In genomic region chr14:93794530-93794929, GRCm38 (mm10) we compare ENCODE assay signal across 18 mouse cellular contexts.
DNase-seq lines count a peak whose midpoint lies in the region; ATAC-seq lines count a peak whose summit lies in the region.
"Had no signal": no experiment of that assay in that cellular context is flagged by ENCODE, and none has a peak within 500 bp of the region (broad histone marks: within the 10 kb centered on the region; RNA-seq: fewer than 3 reads in every experiment).

No protein-coding gene starts in this region.

- H3K4me2 ChIP-seq in heart, embryonic 12.5 days, result no peak overlapping the region
- H3K4me2 ChIP-seq: embryonic facial prominence, embryonic 15.5 days; hindbrain, embryonic 15.5 days had no signal

- no peak overlapping the region for H3K4me3 ChIP-seq in heart, embryonic 12.5 days
- H3K4me3 ChIP-seq: embryonic facial prominence, embryonic 15.5 days; heart, embryonic 10.5 days; hindbrain, embryonic 15.5 days; limb, embryonic 10.5 days had no signal

- no peak overlapping the region for H3K27ac ChIP-seq in heart, embryonic 12.5 days (ENCODE audit: poor library complexity, severe bottlenecking)
- H3K27ac ChIP-seq: embryonic facial prominence, embryonic 15.5 days; heart, embryonic 10.5 days; hindbrain, embryonic 15.5 days; kidney, postnatal 0 days; limb, embryonic 10.5 days had no signal

- no peaks in the 10 kb centered on the region for H3K9me3 ChIP-seq in heart, embryonic 12.5 days (replicated peaks)
- H3K9me3 ChIP-seq: embryonic facial prominence, embryonic 15.5 days; heart, embryonic 10.5 days; hindbrain, embryonic 15.5 days; limb, embryonic 10.5 days had no signal

- H3K4me1 ChIP-seq in heart, embryonic 12.5 days (replicated peaks), result no peaks in the 10 kb centered on the region
- H3K4me1 ChIP-seq: embryonic facial prominence, embryonic 15.5 days; heart, embryonic 10.5 days; hindbrain, embryonic 15.5 days; limb, embryonic 10.5 days had no signal

- no peak overlapping the region for H3K9ac ChIP-seq in heart, embryonic 12.5 days
- H3K9ac ChIP-seq: embryonic facial prominence, embryonic 15.5 days; hindbrain, embryonic 15.5 days had no signal

- peak; percentile 7 for DNase-seq in heart, adult 8-10 months (ENCODE audit: low spot score)
- DNase-seq in cerebellum, adult 11-12 months, result peak; percentile 58
- peak; percentile 69 for DNase-seq in cerebellum, adult 9-10 months
- peak; percentile 63 for DNase-seq in layer of hippocampus, adult 9-11 months
- DNase-seq in adrenal gland, postnatal 10 days, result no peak
- no peak for DNase-seq in spleen, postnatal 10 days (ENCODE audit: low spot score in 2 of 2)
- DNase-seq: adrenal gland, adult 8-10 months; gastrocnemius, postnatal 25 days; kidney, adult 2 months; liver; lung, postnatal 4 days; midbrain, embryonic 14.5 days had no signal

- no peak for ATAC-seq in heart, embryonic 12.5 days (ENCODE audit: insufficient number of reproducible peaks, low FRiP score)

- WGBS in heart, embryonic 12.5 days, result 85% methylated on average over 3 of the region's 3 CpGs

- no peaks in the 10 kb centered on the region for H3K27me3 ChIP-seq in heart, embryonic 12.5 days (replicated peaks)
- H3K27me3 ChIP-seq: embryonic facial prominence, embryonic 15.5 days; hindbrain, embryonic 15.5 days had no signal

- H3K36me3 ChIP-seq in heart, embryonic 12.5 days, result no peaks in the 10 kb centered on the region
- H3K36me3 ChIP-seq: embryonic facial prominence, embryonic 15.5 days; heart, embryonic 10.5 days; hindbrain, embryonic 15.5 days; limb, embryonic 10.5 days had no signal

Comparison
In these comparisons a context has a peak if more than half of its experiments do, and no peak if none do; other contexts are left out.
1. DNase-seq: peak in heart, adult 8-10 months (single experiment), cerebellum, adult 11-12 months (single experiment), cerebellum, adult 9-10 months (single experiment) and layer of hippocampus, adult 9-11 months (single experiment); none in adrenal gland, postnatal 10 days (single experiment) and spleen, postnatal 10 days (0 of 2).